Mouse (Mus musculus): ENCODE measurements around the gene Isg20l2.

Gene Isg20l2

DNA sequence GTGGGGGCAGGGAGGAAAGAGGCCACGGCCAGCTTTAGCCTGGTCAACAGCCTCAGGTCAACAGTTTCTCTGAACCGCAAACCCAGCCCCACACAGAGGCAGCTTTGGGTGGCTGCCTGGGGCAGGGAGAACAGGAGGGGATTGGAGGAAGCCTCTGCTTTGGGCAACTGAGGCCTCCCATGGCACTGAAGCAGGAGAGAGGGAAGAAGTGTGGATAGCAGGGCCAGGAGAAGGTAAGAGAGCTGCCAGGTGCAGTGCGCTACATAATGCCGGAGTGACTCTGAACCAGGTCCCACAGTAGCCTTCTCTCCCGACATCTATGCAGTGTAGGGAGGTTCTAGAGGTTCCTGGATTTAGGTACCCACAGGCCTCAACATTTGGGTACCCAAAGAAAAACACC lies 50.6 kb downstream of the Isg20l2 start:
- no peak for DNase-seq

DNA sequence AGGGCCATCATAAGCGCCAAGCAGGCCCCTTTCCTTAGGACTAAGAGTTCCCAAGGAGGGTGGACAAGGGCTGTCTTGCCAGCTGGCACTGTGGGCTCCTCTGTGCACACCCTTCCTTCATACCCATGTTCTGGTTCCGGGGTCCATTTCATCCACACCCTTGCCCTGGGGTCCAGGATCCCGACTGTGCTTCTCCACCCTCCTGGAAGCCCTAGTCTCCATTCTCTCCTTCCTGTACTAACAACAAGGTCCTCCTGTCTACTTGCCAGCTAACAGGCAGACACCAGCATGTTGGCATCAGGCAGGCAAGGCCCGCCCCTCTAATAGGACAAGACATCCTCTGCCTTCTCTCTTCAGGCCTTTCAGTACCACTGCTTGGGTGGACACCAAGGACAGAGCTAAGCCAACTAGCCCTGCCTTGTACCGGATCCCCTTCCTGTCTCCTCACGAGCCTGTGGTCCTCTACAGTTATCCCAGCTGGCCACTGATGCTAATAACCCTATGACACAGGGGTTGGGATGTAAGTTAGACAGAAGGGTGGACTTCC lies 51.2 kb downstream of the Isg20l2 start:
- DNase-seq, result peak in 1 of 2 experiments; percentile 56

DNA sequence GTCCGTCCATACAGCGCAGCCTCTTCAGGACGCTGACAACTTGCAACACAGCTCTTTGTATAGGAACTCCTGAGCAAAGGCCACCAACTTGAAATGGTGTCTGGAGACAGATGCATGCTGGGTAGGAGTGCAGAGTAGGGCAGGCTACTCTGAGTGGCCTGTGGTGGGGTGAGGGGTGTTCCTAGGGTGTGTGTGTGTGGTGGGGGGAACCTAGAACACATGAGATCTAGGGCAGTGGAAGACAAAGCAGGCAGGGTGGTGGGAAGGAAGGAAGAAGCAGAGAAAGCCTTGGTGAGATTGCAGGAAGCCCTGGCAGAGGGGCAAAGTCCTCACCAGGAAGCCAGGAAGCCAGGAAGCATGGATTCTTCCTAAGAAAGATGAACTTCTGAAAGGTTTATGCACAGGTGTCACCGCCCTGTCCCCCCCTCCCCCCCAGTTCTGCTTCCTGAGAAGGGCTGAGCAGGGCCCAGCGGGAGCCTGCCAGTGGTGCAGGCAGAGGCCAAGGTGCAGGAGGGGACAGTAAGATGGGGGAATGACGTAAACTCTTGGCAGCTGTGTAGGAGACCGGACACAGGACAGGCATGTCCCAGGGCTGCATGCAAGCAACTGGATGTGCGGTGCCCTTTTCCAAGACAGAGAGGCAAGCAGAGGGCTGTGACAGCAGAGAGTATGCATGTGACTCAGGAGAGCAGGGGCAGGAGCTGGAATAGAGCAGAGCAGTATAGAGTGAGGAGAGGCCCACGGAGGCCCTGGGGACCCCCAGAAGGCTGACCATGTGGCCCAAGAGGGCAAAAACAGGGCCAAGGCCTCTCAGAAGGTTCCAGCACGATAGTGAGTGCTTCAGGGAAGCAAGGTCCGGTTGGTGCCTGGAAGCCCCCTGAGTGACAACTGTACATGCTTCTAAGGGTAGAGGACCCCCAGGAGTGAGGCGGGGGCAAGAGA lies 52.1 kb downstream of the Isg20l2 start:
- peak; percentile 65 to 80 for DNase-seq

DNA sequence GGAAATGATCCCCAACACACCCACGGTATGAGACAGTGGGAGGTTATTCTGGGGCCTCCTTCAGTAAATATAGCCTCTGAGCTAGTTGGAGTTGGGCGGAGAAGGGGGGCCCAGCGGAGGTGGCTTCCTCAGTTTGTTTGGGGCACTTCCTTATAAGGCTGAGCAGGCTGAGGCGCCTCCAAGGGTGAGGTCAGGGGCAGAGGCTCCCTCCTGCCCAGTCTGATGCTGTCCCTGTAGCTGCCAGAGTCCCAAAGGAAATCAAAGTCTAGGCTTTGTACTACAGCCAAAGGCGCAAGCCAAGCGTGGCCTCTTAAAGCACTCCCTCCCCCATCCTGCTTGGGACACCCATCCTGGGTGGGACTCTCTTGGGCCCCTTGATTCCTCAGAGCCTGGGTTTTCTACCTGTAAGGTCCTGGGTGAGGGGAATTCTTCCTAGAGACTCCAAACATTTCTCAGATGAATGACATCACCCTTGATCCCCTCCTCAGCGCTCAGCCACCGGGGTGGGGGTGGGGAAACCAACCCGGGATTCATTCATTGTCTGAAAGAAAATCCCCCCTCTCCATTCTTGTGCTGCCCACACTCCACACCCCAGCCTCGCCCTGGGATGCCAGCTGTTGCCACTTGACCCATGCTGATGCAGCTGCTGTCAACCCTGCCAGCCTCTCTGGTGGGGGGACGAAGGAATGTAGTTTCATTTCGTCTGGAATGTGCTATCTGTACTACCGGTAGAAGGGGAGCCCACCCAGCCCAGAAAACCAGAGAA lies 52.9 kb downstream of the Isg20l2 start:
- DNase-seq, result peak; percentile 83 to 86

DNA sequence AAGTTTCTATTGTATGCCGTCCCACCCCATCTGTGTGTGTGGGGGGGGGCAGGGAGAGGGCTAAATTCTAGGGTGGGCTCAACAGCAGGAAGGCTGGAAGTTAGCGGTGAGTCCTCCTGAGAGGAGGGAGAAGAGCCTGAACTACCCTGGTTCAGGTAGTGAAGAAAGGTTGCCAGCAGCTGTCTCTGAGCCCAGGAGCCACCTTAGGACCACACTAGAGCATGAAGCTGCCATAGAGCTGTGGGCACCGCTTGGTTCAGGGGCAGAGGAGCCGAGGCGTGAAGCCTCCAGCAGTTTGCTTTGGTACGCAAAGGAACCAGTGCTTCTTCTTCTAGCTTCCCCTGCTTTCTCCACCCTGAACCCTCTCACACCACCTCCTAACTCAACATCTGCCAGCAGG lies 53.5 kb downstream of the Isg20l2 start:
- no peak for DNase-seq

DNA sequence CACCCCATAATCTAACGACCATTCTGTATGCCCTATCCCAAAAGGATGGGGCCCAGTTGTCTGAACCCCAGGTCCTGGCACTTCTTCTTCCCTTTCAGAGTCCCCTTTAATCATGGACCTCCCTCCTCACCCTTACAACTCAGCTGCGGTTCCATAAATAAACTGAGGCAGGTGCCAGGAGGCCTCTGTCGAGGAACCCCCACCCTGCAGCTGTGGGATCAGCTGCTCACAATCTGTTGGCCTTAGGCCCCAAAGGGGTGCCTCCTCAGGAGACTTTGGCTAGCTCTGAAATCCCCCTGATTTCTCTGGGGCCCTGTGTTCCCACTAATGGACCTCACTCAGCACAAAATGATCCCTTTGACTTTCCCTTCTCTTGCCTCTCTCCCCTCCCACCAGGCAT lies 54.0 kb downstream of the Isg20l2 start:
- no peak for DNase-seq

DNA sequence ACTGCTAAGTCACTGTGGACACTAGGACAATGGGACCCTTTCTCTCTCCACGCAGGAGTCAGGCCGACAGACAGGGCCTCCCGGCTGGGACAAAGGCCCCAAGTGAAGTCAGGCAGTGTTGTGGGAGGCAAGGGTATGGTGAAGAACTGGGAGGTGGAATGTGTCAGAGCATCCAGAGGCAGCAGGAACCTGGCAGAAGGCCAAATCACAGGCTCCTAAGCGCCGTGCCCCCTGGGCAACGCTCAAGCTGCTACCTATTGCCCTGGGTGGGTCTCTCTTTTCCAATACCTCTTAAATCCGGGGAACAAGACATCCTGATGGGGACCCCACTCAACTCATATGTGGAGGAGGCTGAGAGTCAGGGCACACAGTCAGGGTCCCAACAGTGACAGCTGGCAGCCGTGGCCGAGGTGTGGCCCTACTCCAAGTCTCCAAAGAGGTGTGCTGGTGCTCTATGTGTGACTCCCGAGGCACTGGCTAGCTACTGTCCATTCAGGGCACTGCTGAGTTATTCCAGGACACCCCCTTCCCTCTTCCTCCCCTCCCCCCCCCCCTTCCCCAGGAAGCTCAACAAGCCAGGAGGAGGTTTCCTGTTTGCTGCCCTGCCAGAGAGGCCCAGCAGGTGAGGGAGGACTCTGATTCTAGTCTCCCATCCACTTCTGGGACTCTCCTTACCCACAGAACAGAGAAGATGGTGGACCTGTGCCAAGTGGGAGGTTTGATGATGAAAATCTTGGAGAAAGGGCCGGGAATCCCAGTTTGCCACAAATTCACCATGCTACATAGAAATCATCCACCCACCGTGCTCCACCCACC lies 55.6 kb downstream of the Isg20l2 start:
- no peak for DNase-seq

DNA sequence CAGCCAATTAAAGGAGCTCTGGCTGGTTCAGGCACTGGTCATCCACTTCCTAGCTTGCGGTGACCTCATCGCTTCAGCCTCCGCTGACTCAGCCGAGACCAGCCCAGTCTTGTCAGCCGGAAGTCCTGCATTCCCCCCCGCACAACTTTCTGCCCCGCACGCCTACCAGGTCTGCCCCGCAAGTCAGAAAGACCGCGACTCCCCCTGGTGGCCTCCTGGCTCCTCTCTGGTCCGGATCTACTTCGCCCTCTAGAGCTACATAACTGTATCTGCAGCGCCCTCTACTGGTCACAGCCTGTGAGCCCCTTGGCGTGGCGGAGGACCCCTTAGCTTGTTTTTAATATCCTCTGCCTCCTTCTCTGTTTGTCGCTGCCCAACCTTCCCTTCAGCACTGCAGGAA lies 56.8 kb downstream of the Isg20l2 start:
- DNase-seq, result peak; percentile 92 to 96

DNA sequence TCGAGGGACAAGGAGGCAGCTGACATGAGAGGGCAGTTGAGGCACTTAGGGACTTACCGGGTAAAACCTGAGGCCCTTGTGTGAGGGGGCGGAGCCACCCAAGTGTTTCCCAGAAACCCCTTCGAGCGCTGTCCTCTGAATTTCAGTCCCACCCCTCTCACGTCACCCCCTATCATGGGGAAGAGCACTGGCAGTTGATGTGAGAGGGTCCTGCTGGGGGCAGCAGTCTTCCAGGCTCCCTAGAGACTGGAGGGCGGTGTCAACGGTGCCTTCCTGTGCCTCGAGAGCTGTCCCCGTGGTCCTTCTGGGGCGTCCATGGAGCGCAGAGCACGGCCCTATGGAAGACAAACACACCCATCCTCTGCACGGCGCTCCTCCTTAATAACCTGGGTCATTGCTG lies 57.5 kb downstream of the Isg20l2 start:
- peak in 1 of 2 experiments; percentile 36 for DNase-seq

DNA sequence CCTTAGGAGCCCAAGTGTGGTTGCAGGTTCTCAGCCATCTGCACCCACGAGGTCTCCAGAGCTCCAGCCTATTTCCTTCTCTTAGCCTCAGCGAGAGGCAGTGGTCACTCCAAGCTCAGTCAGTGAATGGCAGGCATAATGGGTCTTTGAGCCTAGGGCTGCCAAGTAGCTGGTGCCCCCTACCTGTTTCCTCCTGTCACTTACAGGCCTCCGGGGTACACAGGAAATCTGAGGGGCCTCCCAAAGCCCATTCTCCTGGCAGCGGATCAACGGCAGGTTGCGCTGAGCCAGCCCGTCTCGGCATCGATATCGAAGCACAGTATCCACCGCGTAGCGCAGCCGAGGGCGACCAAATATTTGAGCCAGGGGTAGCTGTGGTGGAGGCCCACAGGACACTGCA lies 58.0 kb downstream of the Isg20l2 start:
- DNase-seq, result no peak

DNA sequence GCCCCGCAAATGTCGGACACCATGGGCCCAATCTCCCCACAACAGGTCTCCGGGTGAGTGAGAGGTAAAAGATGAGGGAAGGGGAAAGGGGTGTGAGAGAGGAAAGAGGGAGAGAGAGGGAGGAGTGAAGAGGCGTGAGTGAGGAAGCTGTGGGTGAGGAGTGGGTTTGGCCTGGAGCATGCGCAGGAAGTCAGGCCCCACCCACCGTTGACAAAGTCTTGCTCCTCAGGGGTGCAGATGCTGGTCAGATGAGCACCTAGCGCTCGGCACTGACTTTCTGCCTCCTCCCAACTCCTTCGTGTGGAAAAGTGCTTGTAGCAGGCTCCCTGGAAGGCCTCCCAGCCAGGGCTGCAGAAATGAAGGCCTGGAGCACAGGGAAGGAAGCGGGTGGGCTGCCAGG lies 59.8 kb downstream of the Isg20l2 start:
- no peak for DNase-seq

Measured in lung, adult 18-20 months (tissue).